Mouse (Mus musculus): Measurements from ENCODE around the gene Ubac1.

Gene Ubac1

DNA sequence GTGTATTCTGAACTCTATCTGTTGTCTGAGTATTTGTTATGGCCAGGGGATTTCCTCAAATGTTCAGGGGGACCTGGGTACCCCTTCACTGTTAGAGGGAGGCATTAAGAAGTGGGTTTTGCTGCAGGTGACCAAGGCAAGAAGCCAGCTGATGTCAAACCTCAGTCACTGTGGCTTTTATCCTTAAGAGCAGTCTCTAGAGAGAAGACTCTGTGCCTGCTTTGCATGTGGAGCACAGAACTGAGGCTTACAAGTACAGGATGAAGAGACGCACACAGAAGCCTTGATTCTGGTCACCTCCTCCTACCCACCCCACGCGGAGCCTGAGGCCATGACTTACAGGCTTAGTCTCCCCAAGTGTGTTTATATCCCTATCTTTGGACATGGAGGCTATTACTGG lies 72.3 kb downstream of the Ubac1 start:
- DNase-seq, result no peak

Measured in lung, postnatal 14 days (tissue).